Mouse (Mus musculus) cerebellum, adult 2 months (tissue): ENCODE measurements around the gene Dohh.

ENCODE experiments used
- CTCF ChIP-seq: fragments of 200-500 bp; IDR thresholded peaks from 2 replicates; pipeline ENCODE4 v1.5.1; 2011; ENCODE audit warnings: low read depth, mild to moderate bottlenecking, control low read depth, low read length, moderate library complexity, borderline replicate concordance; ENCODE audit not compliant: insufficient read depth
- POLR2A ChIP-seq: fragments of 200-500 bp; IDR thresholded peaks from 2 replicates; pipeline ENCODE4 v1.6.1; 2011; ENCODE audit warnings: low read length, control low read depth, borderline replicate concordance; ENCODE audit not compliant: insufficient read depth

DNA sequence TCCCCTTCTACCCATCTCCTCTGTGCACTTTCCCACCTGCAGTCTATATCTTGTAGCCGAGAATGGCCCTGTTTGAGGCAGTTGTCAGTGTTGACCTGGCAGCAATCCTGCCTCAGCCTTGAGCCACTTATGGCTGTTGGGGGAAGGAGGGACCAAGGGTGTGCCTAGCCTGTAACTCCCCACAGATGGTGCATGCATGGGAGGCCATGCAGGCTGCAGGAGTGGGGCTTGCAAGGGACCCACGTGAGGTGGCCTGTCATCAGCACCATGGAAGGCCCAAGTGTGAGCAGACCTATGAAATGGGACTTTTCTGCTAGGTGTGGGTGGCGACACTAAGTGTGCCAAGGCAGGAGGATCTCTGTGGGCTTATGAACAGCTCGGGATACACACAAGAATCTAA, 19.2 kb upstream of the Dohh start:
- no peak for TF ChIP-seq CTCF
- no peak for TF ChIP-seq POLR2A
